Mouse (Mus musculus): Measurements from ENCODE around the gene Svs1.

Svs1 gene

DNA sequence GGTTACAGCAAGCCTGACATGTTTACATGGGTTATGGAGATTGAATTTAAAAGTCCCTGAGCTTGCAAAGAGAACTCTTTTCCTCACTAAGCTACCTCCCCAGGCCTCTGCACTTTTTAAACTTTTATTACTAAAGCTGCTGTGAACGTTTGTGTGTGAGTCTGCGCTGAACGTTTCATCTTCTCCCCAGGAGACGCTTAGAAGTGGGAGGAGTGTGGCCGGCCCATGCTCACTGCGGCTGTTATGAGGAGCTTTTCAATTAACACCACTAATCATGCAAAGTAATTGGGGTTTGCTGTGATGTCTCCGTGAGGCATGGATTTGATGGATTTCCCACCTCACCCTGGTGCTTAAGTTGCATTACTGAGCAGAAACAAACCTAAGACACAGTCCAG lies 22.5 kb downstream of the Svs1 start:
- ATAC-seq (ENCODE audit: insufficient number of reproducible peaks, low FRiP score, low TSS enrichment), result no peak

DNA sequence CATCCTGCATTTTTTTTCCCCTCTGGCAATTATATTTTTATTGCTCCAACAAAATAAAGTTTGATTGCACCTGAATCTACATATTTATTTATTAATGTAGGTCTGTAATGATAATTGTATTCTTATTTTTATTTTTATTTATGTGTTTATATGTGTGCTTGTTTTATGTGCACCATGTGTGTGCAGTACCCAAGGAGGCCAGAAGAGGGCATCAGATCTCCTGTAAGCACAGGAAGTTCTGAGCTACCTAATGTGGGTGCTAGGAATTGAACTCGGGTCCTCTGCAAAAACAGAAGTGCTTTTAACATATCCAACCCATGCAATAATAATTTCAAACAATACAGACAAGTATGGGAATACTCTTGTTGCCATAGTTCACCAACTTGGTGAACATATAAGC lies 23.0 kb downstream of the Svs1 start:
- ATAC-seq (ENCODE audit: insufficient number of reproducible peaks, low FRiP score, low TSS enrichment), result no peak

- no peak for ATAC-seq (ENCODE audit: insufficient number of reproducible peaks, low FRiP score, low TSS enrichment)
Measured at GRCm38 (mm10) chr6:49011191-49011590, 24.5 kb downstream of the Svs1 start.

- no peak for ATAC-seq (ENCODE audit: insufficient number of reproducible peaks, low FRiP score, low TSS enrichment)
Measured at GRCm38 (mm10) chr6:49013023-49013422, 26.4 kb downstream of the Svs1 start.

DNA sequence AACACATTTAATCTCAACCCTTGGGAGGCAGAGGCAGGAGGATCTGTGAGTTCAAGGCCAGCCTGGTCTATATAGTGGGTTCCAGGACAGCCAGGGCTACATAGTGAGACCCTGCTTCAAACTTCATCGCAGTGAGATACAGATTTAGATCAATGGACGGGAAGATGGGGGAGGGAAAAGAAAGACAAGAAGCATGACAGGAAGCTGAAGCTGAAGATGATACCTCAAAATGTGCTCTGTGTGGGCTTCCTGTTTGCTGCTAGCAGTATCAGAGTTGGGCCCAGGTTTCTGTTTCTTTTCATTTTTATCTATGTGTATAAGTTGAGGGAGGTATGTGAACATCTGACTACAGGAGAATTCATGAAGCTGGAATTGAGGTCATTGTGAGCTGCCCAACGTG lies 26.8 kb downstream of the Svs1 start:
- no peak for ATAC-seq (ENCODE audit: insufficient number of reproducible peaks, low FRiP score, low TSS enrichment)

- ATAC-seq (ENCODE audit: insufficient number of reproducible peaks, low FRiP score, low TSS enrichment), result no peak
Measured at GRCm38 (mm10) chr6:49017150-49017549, 30.5 kb downstream of the Svs1 start.

DNA sequence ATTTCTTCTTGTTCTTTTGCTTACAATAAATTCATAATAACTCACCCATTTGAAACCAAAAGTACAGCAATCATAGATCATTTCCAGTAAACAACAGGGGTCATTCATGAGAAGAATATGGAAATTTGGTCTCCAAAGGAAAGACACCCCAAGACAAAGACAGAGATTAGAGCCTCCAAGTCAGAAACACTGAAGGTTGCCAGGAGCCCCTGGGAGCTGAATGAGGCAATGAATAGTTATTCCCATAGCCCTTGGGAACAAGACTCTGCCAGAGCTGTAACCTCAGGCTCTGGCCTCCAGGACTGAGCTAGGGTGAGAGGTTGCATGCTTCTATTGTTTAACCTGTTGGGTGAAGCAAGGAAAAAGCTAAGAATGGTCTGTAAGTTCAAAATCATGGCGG lies 32.7 kb downstream of the Svs1 start:
- no peak for ATAC-seq (ENCODE audit: insufficient number of reproducible peaks, low FRiP score, low TSS enrichment)

DNA sequence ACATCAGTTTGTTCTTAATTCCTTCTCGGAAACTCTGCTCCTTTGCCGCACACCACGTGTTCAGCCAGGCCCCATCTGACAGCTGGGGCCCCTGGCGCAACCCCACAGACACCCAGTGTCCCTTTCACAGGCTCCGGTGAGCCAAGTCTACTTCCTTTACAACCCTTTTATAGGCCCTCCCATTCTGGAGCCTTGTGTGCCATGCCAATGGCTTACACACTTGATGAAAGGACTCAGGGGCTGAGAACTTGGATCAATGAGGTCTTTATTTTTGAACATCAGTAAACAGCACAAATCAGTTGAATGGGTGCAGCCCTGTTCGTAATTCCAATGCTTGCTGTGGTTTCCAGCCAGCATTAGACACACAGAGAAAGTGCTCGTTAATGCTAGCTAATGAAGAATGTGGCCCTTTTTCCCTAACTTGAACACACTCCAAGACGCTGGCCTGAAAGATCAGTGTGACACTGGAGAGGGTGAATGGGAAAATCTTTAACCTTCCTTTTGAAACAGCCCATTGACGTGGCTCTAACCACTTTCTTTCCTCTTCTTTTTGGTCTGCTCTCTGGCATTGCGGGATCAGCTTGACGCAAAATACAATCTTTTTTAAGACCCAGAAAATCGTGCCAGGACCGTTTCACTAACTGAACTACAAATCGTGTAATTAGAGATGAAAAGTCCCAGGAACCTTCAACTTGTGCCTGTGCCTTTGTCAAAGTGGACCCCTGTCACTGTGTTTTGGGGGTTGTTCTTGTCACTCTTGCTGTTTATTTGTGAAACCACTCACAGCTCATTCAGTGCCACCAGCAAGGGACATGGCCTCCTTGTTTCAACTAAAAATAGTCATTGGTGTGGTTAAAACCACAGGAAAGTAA lies 34.7 kb downstream of the Svs1 start:
- peak; percentile 20; the same call in 1 of the 2 replicates for ATAC-seq (ENCODE audit: insufficient number of reproducible peaks, low FRiP score, low TSS enrichment)

DNA sequence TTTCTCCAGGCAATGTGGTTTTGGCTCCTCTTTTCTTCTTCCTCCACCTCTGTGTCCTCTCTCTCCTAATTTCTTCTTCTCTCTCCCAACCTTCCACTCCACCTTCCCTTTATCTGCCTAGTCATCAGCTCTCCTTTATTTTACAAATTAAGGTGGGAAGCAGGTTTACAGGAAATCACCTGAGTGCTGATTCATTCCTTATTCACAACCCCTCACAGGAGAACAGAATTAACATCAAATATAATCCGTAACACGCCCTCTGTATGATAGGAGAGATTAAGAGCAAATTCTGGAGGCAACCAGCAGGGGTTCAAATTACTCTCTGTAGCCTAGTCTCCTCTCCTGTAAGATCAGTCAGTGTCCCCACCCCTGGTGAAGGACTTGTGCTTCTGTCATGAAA lies 35.7 kb downstream of the Svs1 start:
- no peak for ATAC-seq (ENCODE audit: insufficient number of reproducible peaks, low FRiP score, low TSS enrichment)

- ATAC-seq (ENCODE audit: insufficient number of reproducible peaks, low FRiP score, low TSS enrichment), result no peak
Measured at GRCm38 (mm10) chr6:49023315-49023714, 36.7 kb downstream of the Svs1 start.

DNA sequence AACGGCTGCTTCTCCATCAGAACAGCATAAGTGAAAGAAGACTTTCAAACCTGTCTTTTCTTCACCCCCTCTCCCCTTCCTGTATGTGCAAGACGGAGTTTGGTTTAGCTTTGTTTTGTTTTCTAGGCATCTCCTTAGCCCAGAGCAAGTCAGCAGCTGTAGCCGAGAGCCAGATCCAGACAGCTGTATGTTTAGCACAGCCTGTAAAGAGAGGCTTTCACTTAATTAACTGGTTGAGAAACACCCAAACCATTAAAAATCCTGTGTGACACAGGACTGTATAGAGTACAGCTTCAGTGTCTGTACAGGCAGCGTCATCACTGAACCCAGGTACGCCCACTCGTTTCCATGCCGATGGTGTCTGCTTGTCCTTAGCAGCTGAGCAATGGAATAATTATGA lies 38.6 kb downstream of the Svs1 start:
- no peak for ATAC-seq (ENCODE audit: insufficient number of reproducible peaks, low FRiP score, low TSS enrichment)

DNA sequence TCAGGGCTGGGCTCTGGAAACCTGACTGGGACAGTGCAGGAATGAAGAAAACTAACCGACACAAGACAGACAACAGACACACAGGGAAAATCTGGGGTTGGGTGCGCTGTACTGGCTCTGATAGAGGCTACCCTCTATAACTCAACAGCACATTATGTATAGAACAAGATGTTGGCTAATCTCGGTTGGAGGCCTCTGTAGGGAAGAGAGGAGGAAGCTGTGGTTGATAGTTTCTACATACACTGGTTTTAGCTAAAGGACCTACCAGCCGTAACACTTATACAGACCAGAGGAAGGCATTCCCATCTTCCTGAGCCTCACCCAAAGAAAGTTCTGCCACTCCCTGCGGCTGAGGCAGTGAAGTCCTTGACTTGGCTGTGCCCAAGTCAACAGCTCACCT lies 39.8 kb downstream of the Svs1 start:
- ATAC-seq (ENCODE audit: insufficient number of reproducible peaks, low FRiP score, low TSS enrichment), result no peak

DNA sequence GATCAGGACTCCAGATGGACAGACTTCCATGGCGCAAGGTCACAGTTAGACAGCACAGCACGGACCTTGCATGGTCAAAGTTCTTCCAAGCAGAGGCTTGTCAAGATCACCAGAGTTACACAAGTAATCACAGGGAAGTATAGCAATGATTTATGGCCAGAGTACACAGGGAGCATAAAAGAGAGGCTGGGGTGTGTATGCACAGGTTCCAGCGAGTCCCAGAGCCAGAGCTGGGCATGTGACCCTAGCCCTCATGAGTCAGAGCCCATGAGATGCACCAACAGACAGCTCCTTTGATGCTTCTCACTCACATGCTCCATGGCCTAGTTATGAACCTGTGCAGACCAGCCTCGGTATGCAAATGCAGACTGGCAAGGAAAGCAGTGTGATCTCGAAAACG lies 41.4 kb downstream of the Svs1 start:
- no peak for ATAC-seq (ENCODE audit: insufficient number of reproducible peaks, low FRiP score, low TSS enrichment)

DNA sequence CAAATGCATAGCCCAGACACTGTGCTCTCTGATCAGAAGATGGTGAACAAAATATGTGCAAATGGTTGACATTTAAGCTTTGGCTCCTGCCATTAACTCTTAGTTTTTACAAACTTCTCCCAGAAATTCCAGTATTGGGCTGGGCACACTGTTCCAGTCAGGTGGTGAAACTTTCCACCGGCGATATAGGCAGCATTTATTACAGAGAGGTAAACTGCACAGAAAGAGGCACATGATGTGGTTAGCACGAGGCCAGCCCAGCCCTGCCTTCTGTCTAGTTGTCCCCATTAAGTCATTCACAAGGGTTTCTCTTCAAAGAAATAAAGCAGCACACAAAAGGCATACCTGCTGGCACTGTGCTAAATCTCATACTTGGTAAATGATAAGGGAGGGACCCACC lies 42.0 kb downstream of the Svs1 start:
- no peak for ATAC-seq (ENCODE audit: insufficient number of reproducible peaks, low FRiP score, low TSS enrichment)

GRCm38 (mm10) chr6:49031230-49031629 lies 44.6 kb downstream of the Svs1 start:
- no peak for ATAC-seq (ENCODE audit: insufficient number of reproducible peaks, low FRiP score, low TSS enrichment)

- ATAC-seq (ENCODE audit: insufficient number of reproducible peaks, low FRiP score, low TSS enrichment), result no peak
Measured at GRCm38 (mm10) chr6:49032783-49033182, 46.1 kb downstream of the Svs1 start.

GRCm38 (mm10) chr6:49036275-49037267 lies 49.9 kb downstream of the Svs1 start, which contains the start of gene Gpnmb:
Gene Gpnmb, plus strand, starts transcription at chr6:49036546.
- no peak for ATAC-seq (ENCODE audit: insufficient number of reproducible peaks, low FRiP score, low TSS enrichment)

GRCm38 (mm10) chr6:49037268-49037662 lies 50.6 kb downstream of the Svs1 start:
- ATAC-seq (ENCODE audit: insufficient number of reproducible peaks, low FRiP score, low TSS enrichment), result no peak

- no peak for ATAC-seq (ENCODE audit: insufficient number of reproducible peaks, low FRiP score, low TSS enrichment)
Measured at GRCm38 (mm10) chr6:49039470-49040180, 53.0 kb downstream of the Svs1 start.

All from cerebellum, adult (tissue).